Mouse (Mus musculus) midbrain, embryonic 11.5 days (tissue): ENCODE measurements around the gene Krt36. TPM values are rescaled to one million over a fixed set of nuclear protein-coding genes. Genes with fewer than 3 reads are reported as not detected.

Experiments used
- ATAC-seq: fragments of 200-750 bp; cut with Nextera tagmentation; 2 replicates; pipeline ENCODE4 v1.8.0; 2017; ENCODE audit warnings: moderate TSS enrichment, moderate library complexity; ENCODE audit not compliant: low FRiP score
- DNase-seq: peaks from one replicate; pipeline ENCODE4 v3.0.0; 2015; ENCODE audit warnings: low spot score; ENCODE audit errors: missing footprints
- H3K27ac ChIP-seq: fragments of 300-500 bp; sonication (generic); 2 replicates; pipeline ENCODE4 v1.5.1; 2014; ENCODE audit warnings: low read depth, low read length
- H3K27me3 ChIP-seq: fragments of 300-500 bp; sonication (generic); 2 replicates; pipeline ENCODE4 v1.6.1; 2014; ENCODE audit warnings: mild to moderate bottlenecking, low read length, moderate library complexity, mixed read lengths; ENCODE audit not compliant: control insufficient read depth, insufficient read depth
- H3K36me3 ChIP-seq: fragments of 300-500 bp; sonication (generic); 2 replicates; pipeline ENCODE4 v1.6.1; 2014; ENCODE audit warnings: mild to moderate bottlenecking, low read length, moderate library complexity, mixed read lengths; ENCODE audit not compliant: control insufficient read depth, insufficient read depth
- H3K4me1 ChIP-seq: fragments of 300-500 bp; sonication (generic); 2 replicates; pipeline ENCODE4 v1.6.1; 2014; ENCODE audit warnings: low read length; ENCODE audit not compliant: control insufficient read depth, insufficient read depth
- H3K4me2 ChIP-seq: fragments of 300-500 bp; sonication (generic); 2 replicates; pipeline ENCODE4 v1.6.1; 2014; ENCODE audit warnings: mild to moderate bottlenecking, moderate library complexity
- H3K4me3 ChIP-seq: fragments of 300-500 bp; sonication (generic); 2 replicates; pipeline ENCODE4 v1.5.1; 2014; ENCODE audit warnings: low read depth, low read length
- H3K9ac ChIP-seq: fragments of 300-500 bp; sonication (generic); 2 replicates; pipeline ENCODE4 v1.6.1; 2014; ENCODE audit warnings: low read length
- H3K9me3 ChIP-seq: fragments of 300-500 bp; sonication (generic); 2 replicates; pipeline ENCODE4 v1.6.1; 2016; ENCODE audit warnings: low read length; ENCODE audit not compliant: control insufficient read depth
- WGBS: fragments of 180-500 bp; shearing (Covaris S2); extraction: QIAGEN DNeasy Blood & Tissue Kit; methylation state at CpG from one replicate; pipeline ENCODE4 v1.1.7; 2014; 5-methylcytosine and 5-hydroxymethylcytosine counted together
- polyA plus RNA-seq: library from polyadenylated mRNA; unstranded; fragments of >200 nt; fragmentation: Nextera tagmentation; extraction: Ambion mirVana; gene quantifications from 2 replicates; pipeline ENCODE4 v1.2.1, GENCODE M21; 2014

Krt36 gene
- not detected in 2 replicates for polyA plus RNA-seq

DNA sequence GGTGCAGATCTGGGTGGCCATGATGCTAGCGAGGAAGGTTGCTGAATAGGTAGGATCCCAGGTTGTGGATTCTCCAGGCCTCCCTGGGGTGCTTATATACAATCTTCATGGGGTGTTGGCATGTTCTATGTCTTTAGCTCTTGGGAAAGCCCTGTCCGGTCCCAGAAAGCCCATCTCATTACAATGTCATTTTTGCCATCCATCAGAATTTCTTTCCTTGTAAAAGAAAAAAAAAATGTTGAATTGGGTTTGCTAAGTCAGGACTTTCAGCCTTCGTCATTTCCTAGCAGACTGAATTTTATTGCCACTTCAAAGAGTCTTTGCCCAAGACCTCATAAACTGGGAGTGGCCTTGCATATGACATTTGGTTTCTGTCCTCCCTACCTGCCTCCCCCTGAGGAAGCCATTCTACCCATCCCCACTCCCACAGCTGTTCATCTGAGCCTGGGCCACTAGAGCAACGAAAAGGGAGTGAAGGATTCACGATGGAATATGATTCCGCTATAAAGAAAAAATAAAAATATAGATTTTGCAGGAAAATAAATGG, at the start of gene Krt36:
TSS of gene Krt36 (minus strand) at position 51 of the 547 bp plus-strand sequence.
- Histone ChIP-seq H3K9me3 (no peaks in the 10 kb centered on the region), H3K4me3 (no peak within 1 kb of the TSS), H3K4me1 (no peaks in the 10 kb centered on the region), H3K27ac (no peak within 1 kb of the TSS), H3K4me2 (no peak within 1 kb of the TSS), H3K36me3 (no peaks in the 10 kb centered on the region), H3K27me3 (no peaks in the 10 kb centered on the region), H3K9ac (no peak within 1 kb of the TSS)
- WGBS = 90% methylated on average over 6 of the region's 6 CpGs
- no peak for ATAC-seq
- no peak for DNase-seq

DNA sequence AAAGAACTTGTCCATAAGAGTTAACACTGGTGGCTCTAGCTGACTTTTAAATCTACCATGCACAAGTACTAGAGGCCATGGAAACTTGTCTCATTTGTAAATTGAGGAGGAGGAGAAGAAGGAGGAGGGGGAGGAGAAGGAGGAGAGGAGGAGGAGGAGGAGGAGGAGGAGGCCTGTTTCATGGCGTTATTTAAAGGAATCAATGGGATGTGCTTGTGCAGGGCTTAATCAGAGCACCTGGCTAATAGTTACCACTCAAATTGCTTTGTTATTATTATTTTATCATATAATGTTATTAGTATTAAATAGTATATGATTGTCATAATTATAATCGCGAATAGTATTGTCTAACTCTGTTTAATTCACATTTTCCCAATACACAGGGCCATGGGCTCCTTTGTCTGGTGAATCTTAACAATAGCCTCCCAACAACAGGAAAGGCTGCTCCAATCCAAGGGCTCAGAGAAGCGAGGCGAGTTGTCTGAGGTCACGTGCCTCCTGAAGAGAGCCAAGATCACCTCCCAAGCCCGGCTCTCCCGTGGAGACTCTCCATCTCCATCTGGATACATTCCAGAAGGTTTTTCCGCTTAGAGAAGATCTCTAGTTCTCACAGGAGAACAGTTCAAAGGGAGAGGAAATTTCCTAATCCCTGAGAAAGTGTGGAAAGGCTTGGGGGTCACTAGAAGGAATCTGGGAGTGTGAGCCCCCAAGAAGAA, 43.3 kb upstream of the Krt36 start, which contains the start of gene Krt19:
TSS of gene Krt19 (minus strand) at position 51 of the 716 bp plus-strand sequence.
- 44% methylated on average over 9 of the region's 9 CpGs for WGBS
- H3K36me3 ChIP-seq = no peaks in the 10 kb centered on the region
- no peaks in the 10 kb centered on the region for H3K9me3 ChIP-seq
- no peak for ATAC-seq
- DNase-seq = no peak
- no peak within 1 kb of the TSS for H3K9ac ChIP-seq
- H3K4me3 ChIP-seq = no peak within 1 kb of the TSS
- peaks cover 14% of the 10 kb centered on the region for H3K27me3 ChIP-seq
- peaks cover 4% of the 10 kb centered on the region for H3K4me1 ChIP-seq
- H3K4me2 ChIP-seq = no peak within 1 kb of the TSS
- H3K27ac ChIP-seq = no peak within 1 kb of the TSS

DNA sequence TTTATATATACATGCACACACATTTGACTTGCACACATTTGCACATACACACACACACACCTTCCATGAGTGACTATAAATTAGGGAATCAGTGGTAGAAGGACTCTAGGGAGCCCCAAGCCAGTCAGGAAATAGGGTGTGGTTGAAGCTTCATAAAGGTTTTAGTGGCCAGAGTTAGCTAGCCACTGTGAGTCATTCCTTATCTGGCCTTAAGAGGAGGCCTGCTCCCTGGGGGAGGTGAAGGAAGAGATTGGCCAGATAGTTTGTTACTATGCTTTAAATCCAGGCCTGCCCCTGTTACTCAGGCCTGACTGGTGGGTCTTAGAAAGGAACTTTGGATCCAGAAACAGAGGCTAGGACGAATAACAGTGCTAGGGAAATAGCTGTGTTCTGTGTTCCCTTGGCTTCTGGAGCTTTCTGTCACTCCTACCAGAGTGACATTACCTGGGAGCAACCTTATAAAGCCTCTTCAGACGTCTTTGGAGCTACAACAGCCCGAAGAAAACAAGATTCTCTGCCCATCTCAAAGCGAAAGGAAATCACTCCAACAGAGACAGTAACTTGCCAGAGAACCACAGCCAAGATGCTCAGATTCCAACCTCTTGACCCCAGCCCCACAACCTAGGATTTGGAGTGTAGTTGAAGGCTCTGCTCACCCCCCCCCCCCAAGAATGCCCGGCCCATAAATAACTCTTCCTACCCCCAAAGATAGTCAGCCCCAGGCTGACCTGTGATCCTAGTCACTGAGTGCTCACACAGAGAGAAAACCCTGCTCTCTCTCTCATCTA, 42.3 kb upstream of the Krt36 start:
- Histone ChIP-seq H3K4me3 (no peak overlapping the region), H3K4me1 (peaks cover 4% of the 10 kb centered on the region)
- WGBS = 70% methylated on average over 5 of the region's 5 CpGs

DNA sequence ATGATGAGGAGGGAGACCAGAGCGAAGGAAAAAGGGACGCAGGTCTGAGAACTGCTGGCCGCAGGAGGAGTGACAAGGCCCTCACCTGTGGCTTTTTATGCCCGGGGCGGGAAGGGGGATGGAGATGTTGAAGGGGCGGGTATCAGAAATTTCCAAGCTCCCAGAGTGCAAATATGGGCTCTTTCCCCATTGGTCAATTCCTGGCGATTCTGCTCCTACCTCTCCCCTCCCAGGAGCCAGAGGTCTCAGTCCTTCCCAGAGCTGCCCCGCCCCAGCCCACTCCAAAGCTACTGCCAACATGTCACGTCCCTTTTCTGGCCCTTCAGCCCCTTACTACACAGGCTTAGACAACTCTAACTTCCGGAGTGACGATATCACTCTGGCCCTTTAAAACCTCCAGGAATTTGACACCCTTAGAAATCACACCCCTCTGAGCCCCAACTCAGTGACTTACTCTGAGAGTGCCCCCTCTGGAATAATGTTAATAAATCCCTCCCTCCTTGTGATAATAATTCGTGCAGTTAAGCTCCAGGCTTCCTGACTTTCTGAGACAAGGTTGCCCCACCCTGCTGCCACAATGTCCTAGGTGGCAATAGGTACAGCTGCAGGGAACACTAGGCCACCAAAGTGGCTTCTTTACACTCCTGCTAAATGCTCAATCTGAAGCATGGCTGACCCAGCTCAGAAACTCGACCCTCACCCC, 40.6 kb upstream of the Krt36 start:
- peak; percentile 87 for DNase-seq
- no peak overlapping the region for H3K9ac ChIP-seq
- H3K4me2 ChIP-seq = peak overlapping the region; percentile 49
- H3K27me3 ChIP-seq = peaks cover 14% of the 10 kb centered on the region
- H3K4me3 ChIP-seq = peak overlapping the region; percentile 17
- H3K27ac ChIP-seq = no peak overlapping the region
- H3K4me1 ChIP-seq = peaks cover 4% of the 10 kb centered on the region
- H3K9me3 ChIP-seq = no peaks in the 10 kb centered on the region
- ATAC-seq = no peak
- H3K36me3 ChIP-seq = no peaks in the 10 kb centered on the region
- 4% methylated on average over 13 of the region's 13 CpGs for WGBS

More for the DNA sequence above, 42.3 kb upstream of the Krt36 start:
- Histone ChIP-seq H3K36me3 (no peaks in the 10 kb centered on the region), H3K9ac (no peak overlapping the region), H3K4me2 (no peak overlapping the region), H3K9me3 (no peaks in the 10 kb centered on the region), H3K27me3 (peaks cover 14% of the 10 kb centered on the region), H3K27ac (no peak overlapping the region)
- DNase-seq (no peak), ATAC-seq (no peak)

DNA sequence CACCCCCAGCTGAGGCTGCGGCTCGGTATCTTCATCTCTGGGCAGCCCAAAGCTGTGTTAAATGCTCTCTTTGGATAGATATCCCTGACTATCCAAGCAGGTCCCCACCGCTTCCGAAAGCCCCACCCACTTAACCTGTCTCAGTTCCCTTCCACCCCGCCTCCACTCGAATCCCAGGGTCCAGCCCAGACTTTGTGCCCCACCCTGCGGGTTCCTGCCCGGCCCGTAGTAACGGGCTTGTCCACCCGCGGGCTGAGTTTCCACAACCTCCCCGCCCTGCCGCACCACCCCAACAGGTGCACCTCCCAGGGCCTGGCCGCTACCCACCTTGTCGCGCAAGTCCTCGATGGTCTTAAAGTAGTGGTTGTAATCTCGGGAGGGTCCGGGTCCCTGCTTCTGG, 39.7 kb upstream of the Krt36 start:
- no peak for ATAC-seq

DNA sequence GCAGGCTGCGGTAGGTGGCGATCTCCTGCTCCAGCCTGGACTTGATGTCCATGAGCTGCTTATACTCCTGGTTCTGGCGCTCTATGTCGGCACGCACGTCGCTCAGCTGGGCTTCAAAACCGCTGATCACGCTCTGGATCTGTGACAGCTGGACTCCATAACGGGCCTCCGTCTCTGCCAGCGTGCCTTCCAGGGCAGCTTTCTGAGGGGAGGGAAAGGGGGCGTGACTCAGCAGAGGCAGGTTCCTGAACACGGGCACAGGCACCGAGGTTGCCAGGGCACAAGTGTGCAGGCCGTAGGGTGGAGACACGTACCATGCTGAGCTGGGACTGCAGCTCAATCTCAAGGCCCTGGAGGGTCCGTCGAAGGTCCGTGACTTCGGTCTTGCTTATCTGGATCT, 35.5 kb upstream of the Krt36 start:
- no peak overlapping the region for H3K27ac ChIP-seq
- no peak overlapping the region for H3K4me2 ChIP-seq
- ATAC-seq (no peak), DNase-seq (no peak)
- H3K9me3 ChIP-seq = no peaks in the 10 kb centered on the region
- peaks cover 11% of the 10 kb centered on the region for H3K27me3 ChIP-seq
- H3K4me3 ChIP-seq = no peak overlapping the region
- WGBS = 88% methylated on average over 21 of the region's 21 CpGs
- peaks cover 22% of the 10 kb centered on the region for H3K4me1 ChIP-seq
- no peaks in the 10 kb centered on the region for H3K36me3 ChIP-seq
- H3K9ac ChIP-seq = no peak overlapping the region

More for the DNA sequence above, 39.7 kb upstream of the Krt36 start:
- H3K4me3 ChIP-seq = peak overlapping the region; percentile 17
- H3K27me3 ChIP-seq = peaks cover 14% of the 10 kb centered on the region
- peak overlapping the region; percentile 49 for H3K4me2 ChIP-seq
- no peak overlapping the region for H3K27ac ChIP-seq
- peak; percentile 89 for DNase-seq
- peaks cover 4% of the 10 kb centered on the region for H3K4me1 ChIP-seq
- no peak overlapping the region for H3K9ac ChIP-seq
- 1% methylated on average over 20 of the region's 20 CpGs for WGBS
- no peaks in the 10 kb centered on the region for H3K9me3 ChIP-seq
- no peaks in the 10 kb centered on the region for H3K36me3 ChIP-seq

DNA sequence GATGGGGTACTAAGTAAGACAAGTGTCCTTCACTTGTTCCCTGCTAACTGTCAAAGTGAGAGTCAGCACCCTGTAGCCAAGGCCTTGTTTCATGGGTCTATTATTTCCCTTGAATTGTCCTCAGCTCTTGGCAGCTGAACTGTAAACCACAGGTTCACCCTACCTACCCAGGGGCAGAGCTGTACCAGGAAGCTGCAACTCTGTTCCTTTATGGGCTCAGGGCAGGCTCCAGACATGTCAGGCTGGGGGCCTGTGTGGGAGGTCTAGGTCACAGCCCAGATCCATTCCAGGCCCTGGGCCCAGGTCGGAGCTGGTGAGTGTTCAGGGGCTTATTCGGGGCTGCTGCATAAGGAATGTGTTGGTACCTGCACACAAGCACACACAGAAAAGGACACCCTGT, 34.0 kb upstream of the Krt36 start:
- ATAC-seq (no peak), DNase-seq (no peak)
- Histone ChIP-seq H3K9ac (no peak overlapping the region), H3K36me3 (no peaks in the 10 kb centered on the region), H3K4me1 (peaks cover 19% of the 10 kb centered on the region), H3K9me3 (no peaks in the 10 kb centered on the region), H3K4me2 (no peak overlapping the region), H3K27me3 (no peaks in the 10 kb centered on the region; the same call in 1 of the 2 replicates), H3K4me3 (no peak overlapping the region), H3K27ac (no peak overlapping the region)
- 73% methylated on average over 2 of the region's 2 CpGs for WGBS

DNA sequence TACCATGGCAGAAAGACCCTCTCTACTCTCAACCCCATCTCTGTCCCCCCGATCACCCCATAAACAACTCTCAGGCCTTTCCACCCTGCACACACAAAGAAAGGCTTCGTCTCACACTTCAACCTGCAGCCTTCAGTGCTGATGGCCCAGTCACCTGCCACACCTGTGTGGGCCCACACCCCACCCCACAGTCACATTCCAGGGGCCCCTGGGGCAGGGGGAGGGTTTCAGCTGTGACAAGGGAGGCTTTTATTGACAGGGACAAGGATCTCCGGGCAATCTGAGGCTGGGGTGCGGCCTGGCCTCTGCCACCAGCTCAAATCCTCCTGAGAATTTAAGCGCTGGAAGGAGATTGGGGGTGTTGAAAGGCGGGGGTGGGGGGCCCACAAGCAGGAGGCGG, 33.4 kb upstream of the Krt36 start:
- H3K4me2 ChIP-seq = no peak overlapping the region
- no peak for DNase-seq
- no peak for ATAC-seq
- no peak overlapping the region for H3K4me3 ChIP-seq
- H3K36me3 ChIP-seq = no peaks in the 10 kb centered on the region
- H3K9ac ChIP-seq = no peak overlapping the region
- no peaks in the 10 kb centered on the region for H3K9me3 ChIP-seq
- peaks cover 19% of the 10 kb centered on the region for H3K4me1 ChIP-seq
- 40% methylated on average over 7 of the region's 7 CpGs for WGBS
- H3K27ac ChIP-seq = no peak overlapping the region
- no peaks in the 10 kb centered on the region for H3K27me3 ChIP-seq
